Mouse (Mus musculus) hindbrain, embryonic 13.5 days (tissue): ENCODE measurements around the gene Rad18. TPM values are rescaled to one million over a fixed set of nuclear protein-coding genes. Genes with fewer than 3 reads are reported as not detected.

Source experiments
- ATAC-seq: fragments of 200-750 bp; cut with Nextera tagmentation; 2 replicates; pipeline ENCODE4 v1.8.0; 2017; ENCODE audit warnings: moderate TSS enrichment; ENCODE audit not compliant: low FRiP score
- H3K27ac ChIP-seq: fragments of 300-500 bp; sonication (generic); 2 replicates; pipeline ENCODE4 v1.5.1; 2015; ENCODE audit warnings: inconsistent platforms, mild to moderate bottlenecking, moderate library complexity
- H3K27me3 ChIP-seq: fragments of 300-500 bp; sonication (generic); 2 replicates; pipeline ENCODE4 v1.6.1; 2015; ENCODE audit warnings: mild to moderate bottlenecking, inconsistent platforms
- H3K36me3 ChIP-seq: fragments of 300-500 bp; sonication (generic); 2 replicates; pipeline ENCODE4 v1.6.1; 2015; ENCODE audit warnings: mild to moderate bottlenecking, inconsistent platforms
- H3K4me1 ChIP-seq: fragments of 300-500 bp; sonication (generic); replicated peaks from 2 replicates; pipeline ENCODE4 v1.6.1; 2015; ENCODE audit warnings: inconsistent platforms
- H3K4me2 ChIP-seq: fragments of 300-500 bp; sonication (generic); 2 replicates; pipeline ENCODE4 v1.6.1; 2015; ENCODE audit warnings: inconsistent platforms, mild to moderate bottlenecking, moderate library complexity
- H3K4me3 ChIP-seq: fragments of 300-500 bp; sonication (generic); 2 replicates; pipeline ENCODE4 v1.5.1; 2015; ENCODE audit warnings: mild to moderate bottlenecking, inconsistent platforms
- H3K9ac ChIP-seq: fragments of 300-500 bp; sonication (generic); 2 replicates; pipeline ENCODE4 v1.6.1; 2015; ENCODE audit warnings: mild to moderate bottlenecking, inconsistent platforms
- H3K9me3 ChIP-seq: fragments of 300-500 bp; sonication (generic); 2 replicates; pipeline ENCODE4 v1.6.1; 2016; ENCODE audit warnings: inconsistent platforms
- WGBS: fragments of 180-500 bp; shearing (Covaris S2); methylation state at CpG from one replicate; pipeline ENCODE4 v1.1.7; 2015; 5-methylcytosine and 5-hydroxymethylcytosine counted together
- polyA plus RNA-seq: library from polyadenylated mRNA; unstranded; fragments of >200 nt; fragmentation: Nextera tagmentation; extraction: Ambion mirVana; gene quantifications from 2 replicates; pipeline ENCODE4 v1.2.1, GENCODE M21; 2015

Rad18 gene
- polyA plus RNA-seq, 1 experiment from 2014 or later: 13.9 TPM

DNA sequence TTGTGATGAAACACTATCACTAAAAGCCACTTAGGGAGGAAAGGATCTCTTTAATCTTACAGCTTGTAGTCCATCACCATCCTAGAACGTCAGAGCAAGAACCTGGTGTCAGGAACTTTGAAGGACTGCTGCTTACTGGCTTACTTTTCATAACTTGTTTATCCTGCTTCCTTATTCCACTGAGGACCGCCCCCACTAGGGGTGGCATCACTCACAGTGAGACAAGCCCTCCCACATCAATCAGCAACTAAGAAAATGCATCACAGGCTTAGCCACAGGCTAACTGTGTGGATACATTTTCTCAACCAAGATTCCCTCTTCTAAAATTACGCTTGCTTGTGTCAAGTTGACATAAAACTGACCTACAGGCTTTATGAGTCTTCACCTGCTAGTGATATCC is 121.9 kb downstream of the Rad18 start:
- no peak for ATAC-seq
- no peaks in the 10 kb centered on the region for H3K36me3 ChIP-seq
- no peak overlapping the region for H3K9ac ChIP-seq
- H3K27me3 ChIP-seq: no peaks in the 10 kb centered on the region
- H3K4me3 ChIP-seq: no peak overlapping the region
- no peaks in the 10 kb centered on the region for H3K4me1 ChIP-seq
- no peaks in the 10 kb centered on the region for H3K9me3 ChIP-seq
- no peak overlapping the region for H3K4me2 ChIP-seq
- 79% methylated on average over 3 of the region's 3 CpGs for WGBS
- H3K27ac ChIP-seq: no peak overlapping the region

DNA sequence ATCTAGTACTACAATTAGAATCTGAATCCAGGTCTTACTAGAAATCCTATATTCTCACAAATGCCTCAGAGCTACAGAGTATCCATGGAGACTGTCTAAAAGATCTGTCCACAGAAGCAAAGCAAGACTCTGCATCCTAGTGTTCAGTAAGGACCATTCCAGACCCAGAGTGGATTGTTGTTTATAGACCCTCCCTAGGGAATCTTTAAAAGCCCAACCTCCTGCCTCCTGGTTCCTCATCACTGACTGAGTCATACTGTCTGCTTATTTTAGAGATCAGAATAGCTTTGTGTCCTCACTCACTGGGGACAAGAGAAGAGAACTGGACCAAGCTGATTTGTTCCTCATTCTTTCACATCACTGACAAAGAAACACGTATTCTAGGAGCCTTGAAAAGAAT is 126.1 kb downstream of the Rad18 start:
- Histone ChIP-seq H3K4me2 (no peak overlapping the region), H3K27me3 (no peaks in the 10 kb centered on the region), H3K9me3 (no peaks in the 10 kb centered on the region), H3K36me3 (no peaks in the 10 kb centered on the region), H3K27ac (no peak overlapping the region), H3K9ac (no peak overlapping the region), H3K4me1 (no peaks in the 10 kb centered on the region), H3K4me3 (no peak overlapping the region)
- no peak for ATAC-seq
- WGBS: 56% methylated on average over 1 of the region's 1 CpGs

Other genes with a start within 250 kb of the Rad18 start
- gene Cav3, start 237.2 kb downstream of the Rad18 start, polyA plus RNA-seq: 0.17 and 0.23 TPM in 2 replicates
- 0.51 and 0.56 TPM in 2 replicates for gene Oxtr, start 206.7 kb downstream of the Rad18 start, polyA plus RNA-seq